Mouse (Mus musculus): ENCODE measurements around the gene Ppie.
"Not testable (repeated sequence)": the region's sequence is repeated elsewhere in the genome, so short reads cannot be mapped to it uniquely, and the experiment has no call there.

Ppie gene

DNA sequence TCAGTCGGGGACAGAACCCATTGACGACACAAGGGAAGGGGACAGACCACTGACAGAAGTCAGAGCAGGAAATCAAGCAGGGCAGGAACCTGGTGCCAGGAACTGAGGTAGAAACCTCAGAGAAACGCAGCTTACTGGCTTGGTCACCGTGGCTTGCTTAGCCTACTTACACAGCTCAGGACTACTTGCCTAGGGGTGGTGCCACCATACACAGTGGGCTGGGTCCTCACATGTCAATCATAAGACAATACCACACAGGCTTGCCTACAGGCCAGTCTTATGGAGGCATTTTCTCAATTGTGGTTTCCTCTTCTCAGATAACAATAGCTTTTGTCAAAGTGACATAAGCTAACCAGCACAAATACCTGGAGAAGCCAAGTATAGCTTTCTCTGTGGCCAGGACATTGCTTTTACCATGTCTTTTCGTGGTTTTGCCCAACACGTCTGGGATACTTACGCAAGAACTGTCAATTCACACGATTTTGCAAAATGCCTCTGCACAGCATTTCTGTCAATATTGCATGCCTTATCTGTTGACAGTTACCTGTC is 27.5 kb downstream of the Ppie start:
- no peak for DNase-seq

DNA sequence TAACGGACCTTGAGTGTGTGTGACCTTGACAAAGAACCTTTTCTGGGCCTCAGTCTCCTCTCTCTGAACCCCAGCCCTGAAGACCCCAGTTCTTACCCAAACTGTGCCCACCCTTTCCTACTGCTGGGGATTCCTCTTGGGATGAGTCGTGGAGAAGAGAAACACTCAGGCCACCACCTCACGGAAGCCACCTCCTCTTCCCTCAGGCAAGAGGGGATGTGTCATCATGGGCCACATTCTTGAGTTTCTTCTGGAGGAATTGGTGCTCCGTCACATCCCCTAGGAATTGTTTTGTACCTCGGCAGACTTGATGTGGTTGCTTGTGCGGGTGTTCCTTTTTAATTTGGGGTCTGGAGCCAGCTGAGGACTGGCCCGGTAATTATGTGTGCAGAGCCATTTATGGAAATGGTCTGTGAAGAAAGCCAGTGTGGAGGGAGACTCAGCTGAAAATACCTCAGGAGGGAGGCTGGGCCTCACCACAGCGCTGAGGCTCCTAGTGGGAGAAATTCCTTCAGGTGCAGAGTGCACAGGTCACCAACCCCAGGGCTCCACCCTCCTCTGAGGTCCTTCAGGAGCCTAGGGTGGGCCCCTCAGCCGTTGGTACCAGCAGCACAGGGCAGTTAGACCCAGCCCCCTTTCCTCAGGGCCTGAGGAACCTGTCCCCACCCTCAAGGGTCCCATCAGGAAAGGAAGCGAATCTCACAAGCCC is 28.3 kb downstream of the Ppie start:
- not testable (repeated sequence) for DNase-seq

- peak; percentile 35 for DNase-seq
Observed at GRCm38 (mm10) chr4:123110751-123111150, 29.0 kb downstream of the Ppie start.

DNA sequence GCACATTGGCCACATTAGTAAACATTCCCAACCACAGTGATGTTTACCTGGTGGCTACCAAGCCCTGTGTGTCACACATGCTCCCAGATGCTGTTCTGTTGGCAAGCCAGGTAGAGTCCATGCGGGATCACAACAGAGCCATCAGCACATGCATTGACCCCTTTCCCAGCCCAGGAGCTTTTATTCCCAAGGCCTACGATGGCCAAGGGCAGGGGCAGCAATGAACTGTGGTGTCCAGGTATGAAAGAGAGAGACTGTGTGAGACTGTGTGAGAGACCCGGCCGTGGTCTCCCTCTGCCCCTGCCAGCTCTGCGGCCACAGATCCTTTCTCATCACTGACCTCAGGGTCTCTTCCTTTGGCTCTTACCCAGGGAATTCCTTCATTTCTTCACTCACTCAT is 31.7 kb downstream of the Ppie start:
- DNase-seq: no peak

DNA sequence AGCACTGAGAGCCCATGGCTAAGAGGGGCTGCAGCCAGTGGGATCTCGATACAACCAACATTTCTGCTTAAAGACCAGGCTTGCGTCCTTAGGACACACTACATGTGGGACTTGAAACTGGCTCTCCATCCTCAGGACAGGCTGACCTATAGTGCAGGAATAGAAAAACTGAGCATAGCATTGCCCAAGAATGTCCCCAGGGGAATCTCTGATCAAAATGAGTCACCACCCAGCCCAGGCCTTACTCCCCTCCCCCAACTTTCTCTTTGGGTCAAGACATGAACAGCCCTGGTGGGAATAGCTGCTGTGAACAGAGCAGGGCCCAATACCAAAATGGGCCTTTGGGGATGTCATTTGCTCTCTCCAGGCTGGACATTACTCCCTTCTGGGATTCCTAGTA is 32.9 kb downstream of the Ppie start:
- no peak for DNase-seq

- not testable (repeated sequence) for DNase-seq
Observed at GRCm38 (mm10) chr4:123105929-123106328, 33.8 kb downstream of the Ppie start.

DNA sequence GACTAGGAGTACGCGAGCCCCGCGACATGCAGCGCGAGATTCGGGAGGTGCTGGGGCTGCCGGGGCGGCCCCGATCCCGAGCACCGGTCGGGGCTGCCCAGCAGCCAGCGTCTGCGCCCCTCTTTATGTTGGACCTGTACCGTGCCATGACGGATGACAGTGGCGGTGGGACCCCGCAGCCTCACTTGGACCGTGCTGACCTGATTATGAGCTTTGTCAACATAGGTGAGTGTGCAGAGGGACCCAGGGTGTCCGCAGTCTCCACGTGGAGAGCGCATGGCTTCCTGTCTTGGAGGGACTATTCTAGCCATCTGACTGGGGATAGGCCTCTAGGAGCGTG is 34.3 kb downstream of the Ppie start:
- DNase-seq: no peak

DNA sequence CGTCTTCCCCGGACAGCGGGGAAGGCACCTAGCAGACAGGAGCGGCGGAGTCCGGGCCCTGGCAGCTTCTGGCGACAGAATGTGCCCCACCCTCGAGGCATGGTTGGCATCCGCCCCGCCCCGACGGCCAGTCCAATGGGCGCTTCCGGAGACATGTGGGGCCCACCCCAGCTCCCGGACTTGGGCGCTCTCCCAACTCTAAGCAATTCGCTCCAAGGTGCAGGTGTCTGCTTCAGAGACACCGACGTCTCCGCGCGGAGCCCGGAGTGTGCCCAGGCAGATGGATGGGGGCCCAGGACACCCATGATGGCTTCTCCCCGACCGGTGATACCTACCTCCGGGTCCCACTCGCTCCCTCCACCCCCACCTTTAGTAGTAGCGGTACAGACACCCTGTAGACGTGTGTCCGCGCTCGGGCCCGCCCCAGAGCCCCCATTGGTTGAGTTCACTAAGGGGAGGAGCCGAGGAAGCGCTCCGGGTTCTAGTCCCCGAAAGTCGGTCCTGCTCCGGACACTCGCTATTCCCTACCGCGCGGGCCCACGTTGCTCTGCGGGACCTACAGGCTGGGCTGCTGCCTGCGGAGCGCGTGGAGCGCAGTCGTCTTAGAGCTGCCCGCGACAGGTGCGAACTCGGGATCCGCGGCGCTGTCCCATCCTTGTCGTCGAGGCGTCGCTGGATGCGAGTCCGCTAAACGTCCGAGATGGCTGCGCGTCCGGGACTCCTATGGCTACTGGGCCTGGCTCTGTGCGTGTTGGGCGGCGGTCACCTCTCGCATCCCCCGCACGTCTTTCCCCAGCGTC is 34.9 kb downstream of the Ppie start, which contains the start of gene Bmp8b:
TSS of gene Bmp8b (plus strand) at position 515 of the 800 bp plus-strand sequence.
- no peak for DNase-seq

DNA sequence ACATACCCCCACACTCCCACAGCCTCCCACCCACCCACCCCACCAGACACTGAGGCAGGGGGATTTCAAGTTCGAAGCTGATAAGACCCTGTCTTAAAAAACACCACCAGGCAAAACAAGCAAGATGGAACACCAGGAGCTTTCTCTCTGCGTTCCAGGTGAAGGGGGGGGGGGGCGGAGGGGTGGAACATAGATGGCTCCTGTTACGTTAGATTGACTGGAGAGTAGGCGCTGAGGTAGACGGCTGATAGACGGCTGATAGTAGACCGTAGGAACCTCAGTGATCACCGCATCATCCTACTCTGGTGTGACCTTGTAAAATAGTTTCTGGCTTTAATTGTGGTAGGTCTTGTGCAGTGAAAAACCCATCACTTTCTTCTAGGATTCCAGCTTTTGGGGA is 45.9 kb downstream of the Ppie start:
- DNase-seq: no peak

GRCm38 (mm10) chr4:123093064-123093776 is 46.5 kb downstream of the Ppie start:
- no peak for DNase-seq

- DNase-seq: no peak
Observed at GRCm38 (mm10) chr4:123092621-123093020, 47.1 kb downstream of the Ppie start.

DNA sequence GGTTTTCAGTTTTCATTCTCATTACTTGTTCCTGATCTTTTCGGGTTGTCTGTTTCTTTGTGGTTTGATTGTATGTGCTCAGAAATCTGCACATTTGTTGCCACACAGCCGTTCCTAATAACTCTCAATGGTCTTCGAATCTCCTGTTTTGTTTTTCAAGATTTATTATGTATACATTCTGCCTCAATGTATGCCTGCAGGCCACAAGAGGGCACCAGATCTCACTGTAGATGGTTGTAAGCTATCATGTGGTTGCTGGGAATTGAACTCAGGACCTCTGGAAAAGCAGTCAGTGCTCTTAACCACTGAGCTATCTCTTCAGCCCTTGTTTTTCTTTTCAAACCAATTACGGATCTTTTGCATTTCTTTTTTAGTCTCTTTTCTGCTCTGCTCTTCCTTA is 53.4 kb downstream of the Ppie start:
- no peak for DNase-seq

- no peak for DNase-seq
Observed at GRCm38 (mm10) chr4:123085290-123085689, 54.5 kb downstream of the Ppie start.

DNA sequence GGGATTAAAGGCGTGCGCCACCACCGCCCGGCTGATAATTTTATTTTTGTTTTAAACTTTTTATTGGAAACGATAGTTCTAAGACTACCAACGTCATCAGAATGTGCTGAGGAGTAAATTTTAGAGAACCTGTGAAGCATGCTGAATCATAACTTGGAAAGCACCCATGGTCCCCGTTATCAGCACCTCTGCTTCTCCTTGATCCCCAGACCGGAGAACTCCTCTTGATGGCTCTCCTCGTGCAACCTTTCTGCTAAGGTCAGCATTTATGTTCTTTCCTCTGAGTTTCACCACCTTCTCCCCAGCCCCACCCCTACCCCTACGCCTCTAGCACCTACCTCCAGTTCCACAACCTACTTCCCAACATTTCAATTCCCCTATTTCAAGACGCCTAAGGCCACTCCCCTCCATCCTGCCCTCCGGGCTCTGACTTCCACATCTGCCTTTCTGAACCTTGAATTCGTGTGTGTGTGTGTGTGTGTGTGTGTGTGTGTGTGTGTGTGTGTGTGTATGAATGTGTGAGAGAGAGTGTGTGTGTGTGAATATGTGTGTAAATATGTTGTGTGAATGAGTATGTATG is 56.3 kb downstream of the Ppie start:
- DNase-seq: no peak

- DNase-seq: peak; percentile 62
Observed at GRCm38 (mm10) chr4:123082283-123083163, 57.2 kb downstream of the Ppie start.

DNA sequence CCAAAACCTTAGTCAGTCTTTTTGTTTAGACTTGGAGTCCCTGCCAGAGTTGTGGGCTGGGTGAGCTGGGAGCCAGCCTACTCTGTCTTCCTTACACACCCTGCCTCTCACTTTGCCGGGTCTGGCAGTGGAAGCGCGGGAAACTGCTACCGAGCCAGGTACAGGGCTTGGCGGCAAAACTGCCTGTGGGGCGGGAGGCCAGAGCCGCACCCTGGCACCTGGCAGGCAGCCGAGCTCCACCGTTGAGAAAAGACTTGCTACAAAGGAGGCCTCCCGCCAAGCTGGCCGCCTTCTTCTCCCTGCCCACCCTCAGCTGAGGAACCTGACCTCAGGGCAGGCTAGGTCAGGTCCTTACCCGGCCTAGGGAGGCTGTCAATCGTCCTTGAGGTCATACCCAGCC is 59.0 kb downstream of the Ppie start:
- DNase-seq: peak; percentile 43

DNA sequence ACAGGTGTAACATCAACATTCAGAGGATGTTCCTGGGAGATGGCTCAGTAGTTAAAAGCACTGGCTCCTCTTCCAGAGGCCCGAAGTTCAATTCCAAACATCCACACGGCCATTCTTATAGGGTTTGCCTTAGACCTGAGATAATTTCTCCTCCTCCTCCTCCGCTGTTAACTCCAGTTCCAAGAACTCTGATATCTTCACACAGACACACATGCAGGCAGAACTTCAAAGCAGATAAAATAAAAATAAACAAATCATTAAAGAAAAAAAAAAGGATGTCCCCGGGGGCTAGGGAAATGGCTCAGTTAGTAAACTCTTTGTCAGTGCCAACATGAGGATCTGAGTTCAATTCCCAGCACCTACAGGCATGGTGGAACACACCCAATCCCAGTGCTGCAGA is 61.5 kb downstream of the Ppie start:
- DNase-seq: no peak

Data from right cerebral cortex, adult 18-20 months (tissue).